ENCODE assay signal across 15 mouse cellular contexts in the genomic region with DNA sequence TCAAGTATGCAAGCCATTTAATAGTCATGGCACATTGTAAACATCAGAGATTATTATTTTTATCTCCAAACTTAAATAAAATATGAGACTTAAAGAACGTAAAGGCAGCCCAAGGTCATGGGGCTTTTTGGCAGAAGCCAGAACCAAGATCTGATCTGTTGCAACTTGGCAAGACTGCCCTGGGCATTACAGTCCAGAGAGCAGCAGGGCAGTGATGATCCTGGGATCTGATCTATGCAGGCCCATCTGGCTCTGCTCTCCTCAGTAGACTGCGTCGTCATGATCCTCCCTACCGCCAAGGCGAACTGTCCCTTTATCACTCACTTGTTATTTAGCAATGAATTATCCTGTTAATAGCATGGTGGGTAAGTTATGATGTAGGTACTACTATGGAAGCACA.
A peak's percentile ranks its signal among the peaks of the same experiment; 100 is the strongest.
DNase-seq lines count a peak whose midpoint lies in the region; ATAC-seq lines count a peak whose summit lies in the region.
"Had no signal": no experiment of that assay in that cellular context is flagged by ENCODE, and none has a peak within 500 bp of the region (broad histone marks: within the 10 kb centered on the region; RNA-seq: fewer than 3 reads in every experiment).

No protein-coding gene starts in this region.

- peak; percentile 2 for DNase-seq in cerebellum, adult 11-12 months
- peak; percentile 56 for DNase-seq in left cerebral cortex, postnatal 4 days
- no peak for DNase-seq in left cerebral cortex, adult 8-10 months (ENCODE audit: low spot score in 2 of 2)
- peak; percentile 81 to 87 for DNase-seq in cerebellum, postnatal 10 days
- no peak for DNase-seq in thymus, postnatal 25 days
- no peak for DNase-seq in lung, adult 18-20 months
- DNase-seq: adrenal gland, postnatal 10 days; B cell, adult 2 months; embryo, embryonic 11 days; gastrocnemius, adult 2 months; heart, adult 2 months; kidney, adult 11 months had no signal

- no peak for ATAC-seq in cerebellum, adult (ENCODE audit: insufficient number of reproducible peaks, low FRiP score, low TSS enrichment)
- ATAC-seq: forebrain, embryonic 14.5 days; inflammation-experienced regulatory T-cells, adult 6 months had no signal

- intact Hi-C loops in left cerebral cortex, postnatal 4 days (cut with DNase I), result no loop called here

Comparison
In these comparisons a context has a peak if more than half of its experiments do, and no peak if none do; other contexts are left out.
1. DNase-seq: peak in cerebellum, adult 11-12 months (single experiment), left cerebral cortex, postnatal 4 days (single experiment) and cerebellum, postnatal 10 days (2 of 2); none in left cerebral cortex, adult 8-10 months (0 of 2), thymus, postnatal 25 days (single experiment) and lung, adult 18-20 months (0 of 2).